Mouse (Mus musculus) heart, adult 8-10 months (tissue): Measurements from ENCODE around the gene Usp45. TPM values are rescaled to one million over a fixed set of nuclear protein-coding genes. Genes with fewer than 3 reads are reported as not detected.
"Not testable (repeated sequence)": the region's sequence is repeated elsewhere in the genome, so short reads cannot be mapped to it uniquely, and the experiment has no call there.

Source experiments
- DNase-seq: peaks from one replicate; pipeline ENCODE4 v3.0.0; 2022; ENCODE audit warnings: low spot score
- total RNA-seq, 4 experiments: library from RNA; stranded (reverse); gene quantifications; 2 replicates each; pipeline ENCODE4 v1.2.4; 2022

The Usp45 gene
- total RNA-seq, result 10 to 100 TPM; 10.9 to 14.0 (median 13.6) TPM

DNA sequence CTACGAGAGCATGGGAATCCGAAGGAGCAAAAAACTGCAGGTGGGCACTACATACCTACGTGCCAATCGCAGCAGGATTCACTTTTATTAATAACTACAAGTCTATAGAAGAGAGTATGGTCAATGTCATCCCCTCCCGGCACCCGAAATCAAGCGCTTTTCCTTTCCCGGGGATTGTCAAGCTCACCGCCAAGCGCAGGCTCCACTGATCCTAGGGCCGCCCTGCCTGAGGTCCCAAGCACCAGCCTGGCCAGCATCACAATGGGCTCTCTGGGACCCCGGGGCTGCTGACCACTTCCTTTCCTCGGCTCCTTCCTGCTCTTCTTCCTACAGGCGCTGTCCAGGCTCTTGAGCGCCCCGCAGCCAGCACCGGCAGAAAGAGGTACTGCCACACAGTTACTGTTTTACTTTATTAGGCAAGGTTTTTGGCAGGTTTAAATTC lies at the start of gene Usp45, which contains the start of gene Tstd3:
Gene Usp45 (plus strand): TSS at position 294 of the 442 bp plus-strand sequence.
Gene Tstd3 (minus strand): TSS at position 350 of the 442 bp plus-strand sequence.
- DNase-seq, result peak; percentile 77

DNA sequence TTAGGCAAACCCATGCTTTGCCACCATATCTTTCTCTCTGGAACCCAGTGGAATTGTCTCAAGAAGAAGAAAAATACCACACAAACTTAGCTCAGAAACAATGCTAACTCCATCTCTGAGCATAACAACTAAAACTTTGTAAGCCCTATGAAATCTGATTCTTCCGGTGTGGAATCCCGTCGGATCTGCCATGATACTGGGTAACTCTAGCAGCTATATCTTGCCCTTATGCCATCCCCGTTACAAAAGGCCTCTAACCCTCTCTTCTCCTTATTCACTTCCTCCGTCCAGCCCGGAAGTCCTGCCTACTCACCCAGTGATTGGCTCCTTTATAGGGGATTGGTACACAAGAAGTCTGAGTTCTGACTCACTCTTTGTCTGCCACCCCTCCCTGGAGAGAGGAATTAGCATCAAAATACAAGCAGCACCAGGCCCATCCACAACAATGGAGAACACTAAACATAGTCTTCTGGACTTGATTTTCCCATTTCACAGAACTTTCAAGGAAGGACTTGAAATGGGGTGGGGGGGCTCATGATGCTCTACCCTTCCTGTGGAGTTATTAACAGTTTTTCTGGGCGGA lies 44.1 kb upstream of the Usp45 start:
- DNase-seq, result no peak

DNA sequence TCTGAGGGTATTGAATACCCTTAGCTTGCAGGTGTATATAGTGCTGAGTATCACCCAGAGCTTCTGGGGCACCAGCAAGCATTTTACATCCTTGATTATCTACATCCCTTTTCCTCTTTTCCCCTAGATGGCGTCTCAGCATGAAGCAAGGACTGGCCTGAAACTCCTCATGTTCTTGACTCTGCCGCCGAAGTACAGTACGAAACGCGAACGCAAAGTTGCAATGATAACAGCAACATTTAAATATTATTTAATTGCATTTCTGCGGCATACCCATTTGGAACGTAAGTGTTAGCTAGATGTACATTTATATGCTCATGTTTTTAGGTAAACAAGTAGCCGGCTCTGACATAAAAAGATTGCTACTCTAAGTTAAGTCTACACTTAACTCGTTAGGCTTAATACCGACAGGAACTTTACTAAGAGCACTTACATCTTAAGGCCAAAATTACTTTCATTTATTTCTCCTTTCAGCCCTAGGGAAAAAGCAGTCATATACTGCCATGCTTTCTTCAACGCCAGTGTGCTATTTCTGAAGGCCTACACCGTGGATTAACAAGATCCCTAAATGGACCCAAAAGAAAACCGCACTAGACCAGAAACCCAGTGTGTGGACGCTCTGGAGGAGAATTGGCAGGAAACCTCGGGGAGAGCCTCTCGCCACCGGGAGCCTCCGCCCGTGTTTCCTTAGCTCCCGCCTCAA lies 39.9 kb upstream of the Usp45 start:
- peak; percentile 52 for DNase-seq

DNA sequence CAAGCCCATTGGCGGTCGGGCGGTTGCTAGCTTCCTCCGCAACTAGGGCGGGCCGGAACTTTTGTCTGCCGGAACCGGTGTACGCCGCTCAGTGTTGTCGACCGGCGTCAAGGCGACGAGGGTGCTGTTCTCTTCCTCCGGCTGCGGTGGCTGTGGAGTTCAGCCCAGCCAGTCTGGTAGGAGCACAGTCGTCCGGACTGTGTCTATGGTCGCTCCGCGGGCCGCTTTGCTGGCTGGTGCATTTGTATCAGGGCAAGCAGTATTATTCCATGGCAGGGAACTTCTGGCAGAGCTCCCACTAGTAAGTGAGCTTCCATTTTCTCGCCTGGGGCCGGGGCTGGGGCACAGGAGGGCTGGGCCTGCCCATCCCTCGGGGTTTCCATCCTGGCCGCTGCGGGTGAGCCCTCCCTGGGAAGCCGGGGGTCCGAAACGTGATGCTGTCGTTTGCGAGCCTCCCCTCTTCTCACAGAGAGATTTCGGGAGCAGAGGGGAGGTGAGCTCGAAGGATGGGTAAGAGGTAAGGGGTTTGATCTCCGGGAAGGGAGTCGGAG lies 39.3 kb upstream of the Usp45 start, which contains the start of gene Ccnc:
Gene Ccnc (plus strand): TSS at position 87 of the 551 bp plus-strand sequence.
- peak; percentile 94 for DNase-seq

DNA sequence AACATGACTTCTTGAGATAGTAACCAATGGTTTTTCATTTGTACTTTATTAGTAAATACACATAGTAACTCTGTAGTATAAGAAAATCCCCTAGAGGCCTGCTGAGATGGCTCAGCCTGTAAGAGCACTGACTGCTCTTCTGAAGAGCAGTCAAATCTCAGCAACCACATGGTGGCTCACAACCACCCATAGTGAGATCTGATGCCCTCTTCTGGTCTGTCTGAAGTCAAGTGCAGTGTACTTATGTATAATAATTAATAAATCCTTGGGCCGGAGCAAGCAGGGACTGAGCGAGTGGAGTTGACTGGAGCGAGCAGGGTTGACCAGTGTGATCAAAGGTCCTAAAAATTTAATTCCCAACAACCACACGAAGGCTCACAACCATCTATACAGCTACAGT lies 27.8 kb upstream of the Usp45 start:
- DNase-seq, result no peak

DNA sequence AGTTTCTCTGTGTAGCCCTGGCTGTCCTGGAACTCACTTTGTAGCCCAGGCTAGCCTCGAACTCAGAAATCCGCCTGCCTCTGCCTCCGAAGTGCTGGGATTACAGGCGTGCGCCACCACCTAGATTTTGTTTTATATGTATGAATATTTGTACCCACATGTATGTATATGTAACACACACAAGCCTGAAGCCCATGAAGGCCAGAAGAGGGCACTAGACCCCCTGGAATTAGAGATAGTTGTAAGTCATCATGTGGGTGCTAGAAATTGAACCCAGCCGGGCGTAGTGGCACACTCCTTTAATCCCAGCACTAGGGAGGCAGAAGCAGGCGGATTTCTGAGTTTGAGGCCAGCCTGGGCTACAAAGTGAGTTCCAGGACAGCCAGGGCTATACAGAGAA lies 22.8 kb upstream of the Usp45 start:
- DNase-seq, result not testable (repeated sequence)

DNA sequence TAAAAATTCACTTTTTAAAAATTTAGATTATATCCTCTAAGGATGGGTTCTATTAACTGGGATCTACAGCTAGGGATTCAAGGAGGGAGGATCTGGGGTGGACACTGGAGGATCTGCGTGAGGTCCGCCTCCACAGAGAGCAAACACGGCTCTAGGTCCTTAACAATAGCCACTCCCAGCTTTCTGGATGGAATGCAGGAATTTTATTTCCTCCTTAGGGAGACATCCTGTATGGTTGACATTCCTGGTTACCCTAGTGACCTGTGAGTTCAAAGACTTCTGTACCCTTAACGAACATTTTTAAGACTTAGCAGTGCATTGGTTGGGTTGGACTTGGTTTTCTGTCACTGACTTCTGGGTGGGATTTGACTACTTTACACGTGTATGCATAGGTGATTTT lies 21.2 kb upstream of the Usp45 start:
- DNase-seq, result no peak

DNA sequence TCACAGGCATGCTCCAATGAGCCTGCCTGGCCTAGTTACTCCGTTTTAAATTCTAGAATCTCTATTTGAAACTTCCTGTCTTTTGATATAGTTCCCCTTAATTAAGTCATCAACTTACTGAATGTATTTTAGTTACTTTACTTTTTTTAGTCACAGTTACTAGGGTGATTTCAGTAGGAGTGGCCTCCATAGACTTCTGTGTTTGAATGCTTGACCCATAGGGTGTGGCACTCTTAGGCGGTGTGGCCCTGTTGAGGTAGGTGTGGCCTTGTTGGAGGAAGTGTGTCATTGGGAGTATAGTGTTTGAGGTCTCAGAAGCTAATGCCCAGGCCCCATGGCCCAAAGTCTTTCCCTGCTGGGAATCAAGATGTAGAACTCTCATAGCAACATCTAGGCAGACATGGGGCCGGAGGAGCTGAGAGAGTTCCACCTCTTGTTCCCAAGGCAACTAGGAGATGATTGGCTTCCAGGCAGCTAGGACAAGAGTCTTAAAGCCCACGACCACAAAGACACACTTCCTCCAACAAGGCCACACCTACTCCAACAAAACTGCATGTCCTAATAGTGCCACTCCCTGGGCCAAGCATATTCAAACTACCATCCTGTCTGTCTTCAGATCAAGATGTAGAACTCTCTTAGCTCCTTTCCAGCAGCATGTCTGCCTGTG lies 11.7 kb upstream of the Usp45 start:
- DNase-seq, result no peak

DNA sequence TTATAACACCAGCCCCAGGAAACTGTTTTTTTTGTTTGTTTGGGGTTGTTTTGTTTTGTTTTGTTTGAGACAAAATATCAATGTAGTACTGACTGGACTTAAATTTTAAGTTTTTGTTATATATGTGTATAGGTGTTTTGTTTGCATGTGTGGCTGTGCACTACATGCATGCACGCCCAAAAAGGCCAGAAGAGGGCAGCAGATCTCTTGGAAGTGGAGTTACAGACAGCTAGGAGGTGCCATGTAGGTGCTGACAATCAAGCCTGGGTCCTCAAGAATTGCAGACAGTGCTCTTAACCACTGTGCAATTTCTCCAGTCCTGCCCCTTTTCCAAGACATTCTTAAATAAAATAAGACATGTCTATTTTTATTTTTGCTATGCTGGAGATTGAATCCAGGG lies 8.1 kb upstream of the Usp45 start:
- DNase-seq, result no peak

DNA sequence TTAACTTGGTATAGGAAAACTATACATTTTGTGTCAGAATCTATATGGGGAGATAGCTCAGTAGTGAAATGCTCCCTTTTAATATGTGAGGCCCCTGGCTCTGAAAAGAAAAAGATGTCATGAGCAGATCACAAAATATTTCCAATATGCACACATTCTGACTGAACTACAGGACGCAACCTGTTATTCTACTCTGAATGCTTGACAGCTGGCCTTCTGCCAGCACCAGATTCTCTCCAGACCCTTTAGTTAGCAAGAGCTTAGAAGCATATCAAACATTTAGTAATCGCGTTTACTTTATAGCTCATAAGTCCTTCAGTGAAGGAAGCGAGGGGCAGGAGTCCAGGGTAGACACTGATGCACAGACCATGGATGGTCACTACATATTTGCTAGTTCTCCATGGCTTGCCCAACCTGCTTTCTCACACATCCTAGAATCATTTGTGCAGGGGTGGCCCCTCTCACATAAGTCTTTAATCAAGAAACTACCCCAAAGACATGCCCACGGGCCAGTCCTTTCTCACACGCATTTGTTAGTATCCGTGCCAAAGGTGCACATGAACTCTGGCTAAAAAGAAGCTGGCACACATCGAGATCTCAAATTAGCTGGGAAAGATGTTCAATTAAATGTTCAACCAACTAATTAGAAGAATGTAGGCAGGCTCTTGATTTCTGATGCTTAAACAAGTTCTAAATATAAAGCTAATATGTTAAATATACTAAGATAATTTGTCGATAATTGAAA lies 5.4 kb upstream of the Usp45 start:
- no peak for DNase-seq

DNA sequence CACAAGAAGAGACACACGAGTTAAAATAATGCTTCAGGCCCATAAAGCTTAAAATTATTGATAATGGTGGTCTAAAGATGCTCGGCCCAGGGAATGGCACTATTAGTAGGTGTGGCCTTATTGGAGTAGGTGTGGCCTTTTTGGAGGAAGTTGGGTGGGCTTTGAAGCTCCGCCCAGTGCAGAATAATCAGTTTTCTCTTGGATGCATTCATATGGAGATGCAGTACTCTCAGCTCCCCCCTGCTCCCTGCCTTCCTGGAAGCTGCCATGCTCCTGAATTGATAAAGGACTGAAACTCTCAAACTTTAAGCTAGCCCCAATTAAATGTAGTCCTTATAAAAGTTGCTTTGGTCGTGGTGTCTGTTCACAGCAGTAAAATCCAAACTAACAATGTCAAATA lies 3.1 kb upstream of the Usp45 start:
- no peak for DNase-seq

DNA sequence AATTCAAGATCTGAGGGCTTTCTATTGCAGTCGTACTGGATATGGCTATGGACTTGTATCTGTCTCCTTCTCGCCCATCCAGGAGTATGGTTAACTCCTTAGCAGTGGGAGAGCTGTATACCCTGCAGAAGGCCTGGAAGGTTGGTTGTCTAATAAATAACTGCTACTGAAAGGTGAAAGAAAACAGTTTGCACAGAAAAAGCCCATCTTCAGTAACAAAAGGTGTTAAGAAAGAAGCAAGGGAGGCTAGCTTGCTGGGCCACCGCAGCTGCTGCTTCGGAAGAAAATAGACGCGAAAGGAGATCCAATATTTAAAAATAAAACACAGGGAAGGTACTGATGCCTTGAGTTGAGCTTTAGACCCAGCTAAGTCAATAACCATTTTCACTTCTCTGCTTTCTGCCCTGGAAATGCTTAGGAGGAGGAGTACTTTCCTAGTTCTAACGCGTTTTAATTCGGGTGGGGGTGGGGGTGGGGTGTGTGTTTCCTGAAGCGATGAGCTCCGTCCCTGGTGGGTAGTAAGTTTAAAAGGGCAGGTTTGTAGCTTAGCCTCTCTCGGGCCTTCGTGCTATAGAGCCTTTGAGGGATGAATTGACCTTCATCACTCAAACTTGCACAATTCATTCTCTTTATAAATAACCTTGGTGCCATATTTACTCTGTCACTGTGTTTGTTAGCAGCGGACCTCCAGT lies 639 bp upstream of the Usp45 start:
- no peak for DNase-seq

DNA sequence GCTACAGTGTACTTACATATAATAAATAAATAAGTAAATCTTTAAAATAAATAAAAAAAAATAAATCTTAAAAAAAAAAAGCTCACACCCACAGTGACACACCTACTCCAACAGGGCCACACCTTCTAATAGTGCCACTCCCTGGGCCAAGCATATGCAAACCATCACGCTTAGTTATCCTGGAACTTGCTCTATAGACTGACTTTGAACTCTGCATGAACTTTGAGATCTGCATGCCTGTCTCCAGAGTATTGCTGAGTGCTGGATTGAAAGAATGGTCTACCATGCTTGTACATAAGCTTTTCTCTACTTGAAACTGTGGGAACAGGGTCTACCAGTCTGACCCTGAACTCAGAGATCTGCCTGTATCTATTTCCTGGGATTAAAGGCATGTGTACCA lies 4.1 kb downstream of the Usp45 start:
- DNase-seq, result no peak

DNA sequence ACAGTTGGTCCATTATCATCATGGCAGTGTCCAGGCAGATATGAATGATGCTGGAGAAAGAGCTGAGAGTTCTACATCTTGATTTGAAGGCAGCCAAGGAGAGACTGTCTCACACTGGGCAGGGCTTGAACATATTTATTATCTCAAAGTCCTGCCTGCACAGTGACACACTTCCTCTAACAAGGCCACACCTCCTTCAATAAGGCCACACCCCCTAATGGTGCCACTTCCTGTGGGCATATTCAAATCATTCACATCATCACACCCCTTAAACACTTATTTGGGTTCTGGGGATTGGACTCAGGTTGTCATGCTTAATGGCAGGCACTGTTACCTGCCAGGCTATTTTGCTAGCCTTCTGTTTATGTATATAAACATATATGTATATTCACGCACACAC lies 5.3 kb downstream of the Usp45 start:
- DNase-seq, result no peak

DNA sequence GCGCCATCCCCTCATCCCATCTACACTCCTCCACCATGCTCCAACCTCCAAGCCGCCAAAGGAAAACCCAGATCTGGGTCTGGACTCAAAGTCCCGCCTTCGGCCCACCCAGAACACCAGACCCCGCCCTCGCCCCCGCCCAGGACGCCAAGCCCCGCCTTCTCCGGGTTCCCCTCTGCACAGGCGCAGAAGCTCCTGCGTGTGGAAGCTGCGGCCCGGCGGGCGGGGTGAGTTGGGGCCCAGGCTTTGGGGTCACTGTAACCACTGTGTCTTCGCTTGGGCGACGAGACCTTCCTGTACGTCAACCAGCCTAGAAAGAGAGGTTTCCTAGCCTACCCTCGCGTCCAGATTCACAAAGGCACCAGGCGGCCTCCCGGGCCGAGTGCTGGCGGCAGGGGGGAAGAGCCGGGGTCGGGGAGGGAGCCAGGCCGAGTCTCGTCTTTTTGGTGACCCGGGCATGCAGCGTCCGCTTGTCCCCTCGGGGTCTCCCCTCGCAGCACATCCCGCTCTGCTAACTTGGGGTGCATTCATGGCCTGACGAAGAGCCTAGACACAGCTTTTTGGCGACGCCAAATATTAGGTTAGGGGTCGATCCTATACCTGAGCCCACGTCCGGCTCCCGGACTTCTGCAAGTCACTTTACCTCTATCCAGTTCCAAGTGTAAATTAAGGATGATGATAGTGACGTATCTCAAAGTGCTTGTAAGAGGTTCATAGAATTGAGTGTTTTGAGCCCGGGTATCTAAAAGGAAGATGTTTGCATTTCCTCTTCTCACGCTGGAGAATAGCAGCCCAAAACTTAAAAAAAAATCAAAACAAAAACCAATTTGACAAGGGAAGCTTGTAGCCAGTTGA lies 9.4 kb downstream of the Usp45 start:
- DNase-seq, result peak; percentile 90

DNA sequence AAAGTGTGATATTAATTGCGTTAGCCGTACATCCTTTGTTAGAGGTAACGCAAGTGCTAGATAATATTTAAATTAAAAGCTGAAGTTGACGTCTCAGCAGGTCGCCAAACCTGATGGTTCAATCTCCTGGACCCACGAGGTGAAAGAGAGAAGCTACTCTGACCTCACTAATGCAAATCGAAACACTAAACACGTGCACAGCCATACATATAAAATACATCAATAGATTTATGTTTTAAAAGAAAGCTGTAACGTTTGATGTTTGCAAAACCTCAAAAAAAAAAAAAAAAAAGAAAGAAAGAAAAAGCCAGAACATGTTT lies 9.9 kb downstream of the Usp45 start:
- DNase-seq, result no peak

DNA sequence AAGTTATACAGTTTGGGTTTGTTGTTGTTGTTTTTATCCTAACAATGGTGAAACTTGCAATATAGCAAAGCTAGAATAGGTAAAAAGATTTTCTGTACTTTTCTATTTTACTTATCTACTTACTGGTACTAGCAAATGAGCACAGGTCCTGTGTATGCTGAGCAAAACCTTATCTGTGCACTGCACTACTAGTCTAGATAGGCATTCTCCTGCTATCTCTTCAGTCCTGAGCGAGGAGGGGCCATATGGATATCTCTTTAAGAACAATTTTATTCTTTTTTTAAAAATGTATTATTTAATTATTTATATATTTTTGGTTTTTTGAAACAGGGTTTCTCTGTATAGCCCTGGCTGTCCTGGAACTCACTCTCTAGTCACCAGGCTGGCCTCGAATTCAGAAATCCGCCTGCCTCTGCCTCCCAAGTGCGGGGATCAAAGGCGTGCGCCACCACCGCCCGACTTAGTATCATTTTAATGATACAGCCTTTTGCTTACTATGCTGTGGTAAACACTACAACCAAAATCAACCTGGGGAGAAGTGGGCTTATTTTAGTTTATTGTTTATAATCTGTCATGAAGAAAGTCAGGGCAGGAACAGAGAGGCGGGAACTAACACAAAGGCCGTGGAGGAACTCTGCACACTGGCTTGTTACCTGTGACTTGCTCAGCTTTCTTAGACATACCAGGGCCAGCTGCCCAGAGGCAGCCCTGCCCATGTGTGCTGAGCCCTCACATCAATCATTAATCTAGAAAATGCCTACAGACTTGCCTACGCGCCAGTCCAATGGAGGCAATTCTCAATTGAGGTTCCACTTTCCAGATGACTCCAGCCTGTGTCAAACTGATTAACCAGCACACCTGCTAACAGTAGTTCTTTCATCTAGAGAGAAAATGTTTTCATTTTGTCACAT lies 14.1 kb downstream of the Usp45 start:
- no peak for DNase-seq

DNA sequence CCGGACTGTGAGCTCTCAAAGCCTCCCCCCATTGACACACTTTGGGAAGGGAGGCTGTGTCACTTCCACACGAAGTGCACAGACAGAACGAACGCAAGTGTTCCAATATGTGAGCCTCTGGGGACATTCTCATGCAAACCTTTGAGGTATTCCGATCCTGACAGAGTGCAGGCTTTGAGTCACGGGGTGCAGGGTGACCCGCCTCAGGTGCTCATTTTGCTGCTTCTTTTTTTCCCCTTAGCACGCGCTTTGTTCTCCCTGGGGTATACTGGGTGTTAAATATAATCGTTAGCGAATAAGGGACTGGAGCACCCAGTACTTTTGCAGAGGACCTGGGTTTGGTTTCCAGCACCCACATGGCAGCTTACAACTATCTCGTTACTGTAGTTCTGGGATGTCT lies 19.3 kb downstream of the Usp45 start:
- no peak for DNase-seq

DNA sequence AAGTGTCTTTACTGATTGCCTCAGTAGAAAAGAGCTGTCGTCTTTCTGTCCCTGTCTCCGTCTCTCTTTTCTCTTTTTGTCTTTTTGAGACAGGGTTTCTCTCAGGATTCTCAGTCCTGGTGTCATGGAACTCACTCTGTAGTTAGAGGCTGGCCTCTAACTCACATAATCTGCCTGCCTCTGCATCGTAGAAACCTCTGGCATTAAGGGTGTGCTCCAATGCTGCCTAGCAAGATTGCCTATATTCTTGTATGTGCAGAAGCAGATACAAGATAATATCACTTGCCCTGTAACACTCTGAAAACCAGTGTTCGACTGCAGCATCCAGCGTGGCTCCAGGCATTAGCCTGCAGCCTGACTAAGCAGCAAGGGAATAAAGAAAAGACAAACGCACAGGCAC lies 21.9 kb downstream of the Usp45 start:
- no peak for DNase-seq
